Mouse (Mus musculus) midbrain, embryonic 12.5 days (tissue): ENCODE data around the gene Kctd11. TPM values are rescaled to one million over a fixed set of nuclear protein-coding genes. Genes with fewer than 3 reads are reported as not detected.
A peak's percentile ranks its signal among the peaks of the same experiment; 100 is the strongest.
"Not testable (repeated sequence)": the region's sequence is repeated elsewhere in the genome, so short reads cannot be mapped to it uniquely, and the experiment has no call there.

ENCODE experiments used
- ATAC-seq: fragments of 200-750 bp; cut with Nextera tagmentation; 2 replicates; pipeline ENCODE4 v1.8.0; 2017; ENCODE audit warnings: low read depth, moderate TSS enrichment, moderate library complexity; ENCODE audit not compliant: low FRiP score
- H3K27ac ChIP-seq: fragments of 300-500 bp; sonication (generic); replicated peaks from 2 replicates; pipeline ENCODE4 v1.5.1; 2016; ENCODE audit warnings: mild to moderate bottlenecking
- H3K27me3 ChIP-seq: fragments of 300-500 bp; sonication (generic); 2 replicates; pipeline ENCODE4 v1.6.1; 2016; ENCODE audit warnings: mild to moderate bottlenecking
- H3K36me3 ChIP-seq: fragments of 300-500 bp; sonication (generic); 2 replicates; pipeline ENCODE4 v1.6.1; 2016
- H3K4me1 ChIP-seq: fragments of 300-500 bp; sonication (generic); 2 replicates; pipeline ENCODE4 v1.6.1; 2016
- H3K4me2 ChIP-seq: fragments of 300-500 bp; sonication (generic); replicated peaks from 2 replicates; pipeline ENCODE4 v1.6.1; 2016; ENCODE audit warnings: mild to moderate bottlenecking, moderate library complexity
- H3K4me3 ChIP-seq: fragments of 300-500 bp; sonication (generic); 2 replicates; pipeline ENCODE4 v1.5.1; 2016; ENCODE audit warnings: mild to moderate bottlenecking
- H3K9ac ChIP-seq: fragments of 300-500 bp; sonication (generic); replicated peaks from 2 replicates; pipeline ENCODE4 v1.6.1; 2016; ENCODE audit warnings: mild to moderate bottlenecking, moderate library complexity
- H3K9me3 ChIP-seq: fragments of 300-500 bp; sonication (generic); 2 replicates; pipeline ENCODE4 v1.6.1; 2016; ENCODE audit warnings: mild to moderate bottlenecking
- WGBS: fragments of 180-500 bp; shearing (Covaris S2); methylation state at CpG from one replicate; pipeline ENCODE4 v1.1.7; 2016; 5-methylcytosine and 5-hydroxymethylcytosine counted together
- polyA plus RNA-seq: library from polyadenylated mRNA; unstranded; fragments of >200 nt; fragmentation: Nextera tagmentation; extraction: Ambion mirVana; gene quantifications from 2 replicates; pipeline ENCODE4 v1.2.1, GENCODE M21; 2016

Kctd11 gene
- polyA plus RNA-seq, 1 experiment from 2014 or later = 3.3 TPM

DNA sequence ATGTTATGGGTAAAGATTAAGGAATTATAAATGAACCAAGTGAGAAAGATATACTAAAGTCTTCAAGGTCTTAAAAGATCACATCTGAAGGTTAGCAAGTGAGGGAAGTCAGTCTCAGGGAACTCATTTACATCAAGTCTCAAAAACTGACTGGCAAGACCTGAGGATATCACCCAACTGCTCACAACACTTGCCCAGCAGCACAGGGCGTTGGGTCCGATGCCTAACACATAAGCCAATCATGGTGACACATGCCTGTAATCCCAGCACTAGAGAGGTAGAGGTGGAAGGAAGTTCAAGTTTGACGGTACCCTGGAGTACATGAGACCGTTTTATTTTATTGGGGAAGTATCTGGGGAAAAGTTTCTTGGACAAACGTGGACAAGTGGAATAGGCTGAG is 36.9 kb upstream of the Kctd11 start:
- Histone ChIP-seq H3K27me3 (no peaks in the 10 kb centered on the region), H3K9ac (no peak overlapping the region), H3K27ac (no peak overlapping the region), H3K4me3 (no peak overlapping the region), H3K9me3 (no peaks in the 10 kb centered on the region), H3K4me2 (no peak overlapping the region), H3K4me1 (peaks cover 51% of the 10 kb centered on the region), H3K36me3 (peaks cover 44% of the 10 kb centered on the region)
- WGBS = 91% methylated on average over 5 of the region's 5 CpGs
- ATAC-seq = no peak

DNA sequence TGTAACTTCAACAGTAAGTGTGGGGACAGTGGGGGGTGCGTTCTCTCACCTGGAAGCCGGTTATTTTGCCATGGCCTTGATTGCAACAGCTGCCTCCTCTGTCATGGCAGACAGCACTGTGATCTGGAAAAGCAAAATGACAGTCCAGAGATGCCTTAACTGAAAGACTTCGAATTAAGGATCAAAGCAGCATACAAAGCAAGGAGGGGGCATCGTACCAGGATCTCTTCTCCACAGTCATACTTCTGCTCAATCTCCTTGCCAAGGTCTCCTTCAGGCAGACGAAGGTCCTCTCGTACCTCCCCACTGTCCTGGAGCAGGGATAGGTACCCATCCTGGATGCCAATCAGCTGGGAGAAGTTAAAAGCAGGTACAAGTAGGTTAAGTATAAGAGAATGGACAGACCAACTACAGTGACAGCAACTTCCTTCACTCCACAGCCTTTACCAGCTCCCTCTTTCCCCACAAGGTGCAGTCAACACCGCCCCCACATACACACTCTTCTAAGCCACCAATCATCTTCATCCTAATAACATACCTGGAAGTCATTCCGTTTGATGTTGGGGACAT is 36.3 kb upstream of the Kctd11 start:
- Histone ChIP-seq H3K4me3 (no peak overlapping the region), H3K9ac (no peak overlapping the region), H3K27ac (no peak overlapping the region), H3K4me2 (no peak overlapping the region), H3K27me3 (no peaks in the 10 kb centered on the region), H3K4me1 (peaks cover 50% of the 10 kb centered on the region), H3K9me3 (no peaks in the 10 kb centered on the region), H3K36me3 (peaks cover 50% of the 10 kb centered on the region)
- 93% methylated on average over 8 of the region's 8 CpGs for WGBS
- no peak for ATAC-seq

DNA sequence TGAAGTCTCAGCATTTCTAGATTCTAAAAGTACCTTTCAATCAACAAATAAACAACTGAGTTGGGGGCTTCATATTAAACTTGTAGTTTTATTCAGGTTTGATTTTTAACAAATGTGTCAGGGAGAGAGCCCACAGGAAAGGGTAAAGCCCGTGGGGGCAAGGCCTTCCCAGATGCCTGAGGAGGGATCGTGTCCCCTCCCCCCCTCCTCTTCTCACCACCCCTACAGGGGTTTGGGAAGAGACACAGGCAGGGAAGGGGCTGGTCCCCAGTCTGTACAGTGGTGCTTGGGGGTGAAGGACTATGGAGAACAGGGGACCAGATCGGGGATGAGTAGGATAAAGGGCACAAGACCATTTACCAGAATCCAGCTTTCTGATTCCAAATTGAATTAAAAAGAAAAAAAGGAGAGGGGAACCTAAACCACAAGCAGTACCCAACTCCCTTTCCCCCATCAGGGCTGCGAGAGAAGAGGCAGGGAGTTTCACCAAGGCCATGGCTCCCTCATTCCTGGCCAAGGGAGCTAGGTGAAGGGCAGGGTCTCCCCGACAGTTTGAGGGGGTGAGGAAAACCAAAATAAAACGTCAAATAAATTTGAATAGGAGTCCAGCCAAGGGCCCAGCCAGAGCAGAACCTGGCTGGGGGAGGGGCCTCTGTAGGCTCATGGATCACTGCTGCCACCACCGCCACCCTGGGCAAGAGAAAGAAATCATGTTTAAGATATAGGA is 35.6 kb upstream of the Kctd11 start:
- H3K9me3 ChIP-seq, H3K27me3 ChIP-seq, H3K9ac ChIP-seq, ATAC-seq, H3K27ac ChIP-seq, H3K4me3 ChIP-seq, H3K4me2 ChIP-seq: not testable (repeated sequence)
- Histone ChIP-seq H3K36me3 (peaks cover 57% of the 10 kb centered on the region), H3K4me1 (peaks cover 45% of the 10 kb centered on the region)
- 60% methylated on average over 7 of the region's 7 CpGs for WGBS

DNA sequence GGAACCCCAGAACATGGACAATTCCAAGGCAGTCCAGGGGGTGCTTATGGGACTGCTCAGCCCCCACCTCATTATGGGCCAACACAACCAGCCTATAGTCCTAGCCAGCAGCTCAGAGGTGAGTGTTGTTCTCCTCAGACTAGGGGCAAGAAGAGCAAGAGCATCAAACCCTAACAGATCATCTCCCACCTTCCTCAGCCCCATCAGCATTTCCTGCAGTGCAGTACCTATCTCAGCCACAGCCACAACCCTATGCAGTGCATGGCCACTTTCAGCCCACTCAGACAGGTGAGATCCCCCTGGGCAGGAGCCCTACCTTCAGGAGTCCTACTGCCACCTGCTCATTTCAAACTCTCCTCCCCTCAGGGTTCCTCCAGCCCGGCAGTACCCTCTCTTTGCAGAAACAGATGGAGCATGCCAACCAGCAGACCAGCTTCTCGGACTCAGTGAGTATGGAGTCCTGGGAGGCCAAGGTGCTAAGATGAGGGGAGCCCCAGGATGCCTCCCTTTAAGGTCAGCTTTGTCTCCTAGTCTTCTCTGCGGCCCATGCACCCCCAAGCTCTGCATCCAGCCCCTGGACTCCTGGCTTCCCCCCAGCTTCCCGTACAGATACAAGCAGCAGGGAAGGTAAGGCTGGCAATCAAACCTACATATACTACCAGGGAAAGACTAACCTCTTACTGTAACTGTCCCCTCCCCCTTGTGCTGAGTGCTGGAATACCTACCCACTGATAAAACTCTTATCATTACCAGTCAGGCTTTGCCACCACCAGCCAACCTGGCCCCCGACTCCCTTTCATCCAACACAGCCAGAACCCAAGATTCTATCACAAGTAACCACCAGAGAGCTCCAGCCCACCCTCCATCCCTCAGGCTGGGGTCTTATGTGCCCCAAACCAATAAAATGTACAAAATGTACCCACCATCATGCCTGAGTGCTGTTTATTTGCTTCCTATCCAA is 34.7 kb upstream of the Kctd11 start:
- 70% methylated on average over 5 of the region's 5 CpGs for WGBS
- ATAC-seq = no peak
- peaks cover 65% of the 10 kb centered on the region for H3K36me3 ChIP-seq
- H3K27ac ChIP-seq = 0 out of 2 replicates have a peak overlapping the region, but pooled peaks have one; percentile 8
- no peak overlapping the region for H3K9ac ChIP-seq
- H3K4me2 ChIP-seq = peak overlapping the region; percentile 99; the same call in 1 of the 2 replicates
- no peaks in the 10 kb centered on the region for H3K27me3 ChIP-seq
- H3K9me3 ChIP-seq = no peaks in the 10 kb centered on the region
- 0 out of 2 replicates have a peak overlapping the region, but pooled peaks have one; percentile 0 for H3K4me3 ChIP-seq
- H3K4me1 ChIP-seq = peaks cover 45% of the 10 kb centered on the region

DNA sequence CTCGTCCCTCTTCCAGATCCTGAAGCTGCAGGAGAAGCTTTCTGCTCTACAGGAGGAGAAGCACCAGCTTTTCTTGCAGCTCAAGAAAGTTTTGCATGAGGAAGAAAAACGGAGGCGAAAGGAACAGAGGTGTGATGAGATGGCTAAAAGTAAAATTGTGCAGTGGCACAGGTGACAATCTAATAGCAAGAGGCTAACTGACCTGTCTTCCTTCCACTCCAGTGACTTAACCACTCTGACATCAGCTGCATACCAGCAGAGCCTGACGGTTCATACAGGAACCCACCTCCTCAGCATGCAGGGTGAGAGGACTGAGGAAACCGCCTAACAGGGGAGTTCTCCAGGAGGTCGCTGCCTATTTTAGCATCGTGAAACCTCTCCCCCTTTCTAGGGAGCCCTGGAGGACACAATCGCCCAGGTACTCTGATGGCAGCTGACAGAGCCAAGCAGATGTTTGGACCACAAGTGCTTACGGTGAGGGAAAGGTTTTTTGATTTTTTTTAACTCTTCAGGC is 33.8 kb upstream of the Kctd11 start:
- WGBS = 47% methylated on average over 9 of the region's 9 CpGs
- Histone ChIP-seq H3K4me3 (peak overlapping the region; percentile 92), H3K36me3 (peaks cover 75% of the 10 kb centered on the region), H3K4me1 (peaks cover 45% of the 10 kb centered on the region), H3K27me3 (no peaks in the 10 kb centered on the region), H3K27ac (no peak overlapping the region), H3K9ac (peak overlapping the region; percentile 95), H3K9me3 (no peaks in the 10 kb centered on the region), H3K4me2 (peak overlapping the region; percentile 99)
- ATAC-seq = no peak

DNA sequence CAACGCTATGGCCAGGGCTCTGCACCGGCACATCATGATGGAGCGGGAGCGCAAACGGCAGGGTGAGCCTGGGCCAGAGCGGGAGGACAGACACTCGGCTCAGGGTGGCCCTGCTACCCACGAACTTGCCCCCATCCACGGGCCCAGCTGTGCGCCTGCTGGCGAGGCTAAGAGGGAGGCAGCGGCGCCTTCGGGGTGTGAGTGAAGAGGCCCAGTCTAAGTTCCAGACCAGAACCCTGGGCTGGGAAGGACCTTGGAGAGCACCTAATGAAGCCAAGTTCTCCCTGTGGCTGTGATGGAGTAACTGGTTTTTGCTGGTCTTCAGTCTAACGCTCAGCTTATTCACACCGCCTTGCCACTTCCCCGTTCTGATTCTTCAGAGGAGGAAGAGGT is 33.2 kb upstream of the Kctd11 start:
- Histone ChIP-seq H3K36me3 (peaks cover 81% of the 10 kb centered on the region), H3K9ac (peak overlapping the region; percentile 95), H3K27ac (peak overlapping the region; percentile 87), H3K4me3 (peak overlapping the region; percentile 92), H3K4me1 (peaks cover 40% of the 10 kb centered on the region), H3K9me3 (no peaks in the 10 kb centered on the region), H3K4me2 (peak overlapping the region; percentile 99), H3K27me3 (no peaks in the 10 kb centered on the region)
- no peak; the same call in 1 of the 2 replicates for ATAC-seq
- WGBS = 1% methylated on average over 17 of the region's 17 CpGs

DNA sequence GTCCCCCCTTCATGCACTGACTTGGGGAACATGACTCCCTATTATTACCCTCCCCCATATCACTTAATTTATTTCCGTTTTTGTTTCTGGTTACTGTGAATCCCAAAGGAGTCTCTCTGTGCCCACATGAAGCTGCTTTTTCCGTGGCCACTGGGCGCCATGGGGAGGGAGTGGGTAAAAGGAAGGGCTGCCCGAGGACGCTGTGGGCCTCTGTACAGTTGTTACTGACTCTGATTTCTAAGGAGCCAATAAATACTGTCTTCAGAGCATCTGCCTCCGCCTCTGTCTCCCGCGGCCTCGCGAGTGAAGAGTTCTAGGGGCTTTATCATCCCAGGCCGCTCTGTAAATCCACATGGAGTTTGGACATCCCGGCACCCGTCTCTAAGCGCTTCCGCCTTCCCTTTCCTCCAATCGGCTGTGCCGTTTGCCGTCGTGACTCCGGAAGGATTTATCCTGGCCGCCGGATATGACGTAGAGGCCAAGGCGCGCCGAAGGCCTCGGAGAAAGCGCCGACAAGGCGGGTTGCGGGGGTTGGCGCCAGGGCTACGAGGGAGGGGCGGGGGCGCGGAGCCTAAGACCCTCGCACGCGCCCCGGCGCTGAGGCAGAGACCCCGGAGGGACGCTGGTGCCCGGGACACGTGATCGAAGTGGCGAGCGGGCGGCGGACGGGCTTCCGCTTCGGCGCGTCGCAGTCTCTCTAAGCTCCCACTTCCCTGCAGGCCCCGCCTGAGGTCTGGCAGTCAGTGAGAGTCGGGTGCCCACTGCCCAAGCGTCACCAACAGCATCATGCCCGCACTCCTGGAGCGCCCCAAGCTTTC is 32.6 kb upstream of the Kctd11 start, which contains the start of gene Gps2:
Gps2 (plus strand) TSS at position 335 of the 818 bp plus-strand sequence.
- 3% methylated on average over 59 of the region's 61 CpGs for WGBS
- Histone ChIP-seq H3K27ac (peak within 1 kb of the TSS; percentile 87), H3K9me3 (no peaks in the 10 kb centered on the region), H3K4me3 (peak within 1 kb of the TSS; percentile 92), H3K9ac (peak within 1 kb of the TSS; percentile 95), H3K27me3 (no peaks in the 10 kb centered on the region), H3K36me3 (peaks cover 84% of the 10 kb centered on the region), H3K4me2 (peak within 1 kb of the TSS; percentile 99), H3K4me1 (peaks cover 34% of the 10 kb centered on the region)
- ATAC-seq = peak; percentile 84

DNA sequence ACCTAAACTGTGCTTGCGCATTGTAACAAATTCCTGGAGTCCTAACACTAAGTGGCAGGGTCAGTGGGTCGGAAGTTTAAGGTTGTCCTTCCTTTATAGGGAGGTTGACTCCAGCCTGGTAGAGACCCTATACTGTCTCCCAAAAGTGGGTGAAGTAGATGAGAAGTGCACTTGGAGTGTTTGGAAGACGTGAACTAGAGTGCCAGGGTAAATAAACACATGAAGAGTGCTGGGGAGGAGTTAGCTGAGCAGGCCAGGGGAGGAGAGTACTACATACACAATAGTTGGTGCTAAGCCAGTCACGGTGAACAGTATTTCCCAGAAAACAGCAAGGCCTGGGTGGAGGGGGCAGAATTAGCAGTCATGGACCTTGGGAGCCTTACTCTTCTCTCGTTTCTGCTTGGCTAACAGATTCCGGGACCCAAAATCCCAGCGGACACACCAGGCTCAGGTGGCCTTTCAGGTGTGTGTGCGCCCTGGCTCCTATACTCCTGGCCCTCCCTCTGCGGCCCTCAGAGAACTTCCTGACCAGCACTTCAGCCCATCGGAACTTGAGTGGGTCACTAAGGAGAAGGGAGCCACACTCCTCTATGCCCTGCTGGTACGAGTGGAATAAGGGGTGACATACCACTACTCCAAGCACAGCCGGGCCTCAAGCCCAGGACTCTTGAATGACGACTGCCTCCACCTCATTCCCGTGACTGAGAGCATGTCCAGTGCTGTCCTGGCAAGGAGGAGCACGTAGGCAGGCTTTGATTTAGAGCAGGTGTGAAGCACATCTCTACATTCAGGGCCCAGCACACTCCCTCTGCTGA is 31.7 kb upstream of the Kctd11 start:
- H3K4me2 ChIP-seq = peak overlapping the region; percentile 99
- ATAC-seq = peak; percentile 35; the same call in 1 of the 2 replicates
- H3K9ac ChIP-seq = peak overlapping the region; percentile 95
- peaks cover 84% of the 10 kb centered on the region for H3K36me3 ChIP-seq
- peak overlapping the region; percentile 87 for H3K27ac ChIP-seq
- WGBS = 77% methylated on average over 15 of the region's 15 CpGs
- H3K4me3 ChIP-seq = peak overlapping the region; percentile 92
- H3K4me1 ChIP-seq = peaks cover 32% of the 10 kb centered on the region
- H3K27me3 ChIP-seq = no peaks in the 10 kb centered on the region
- no peaks in the 10 kb centered on the region for H3K9me3 ChIP-seq

DNA sequence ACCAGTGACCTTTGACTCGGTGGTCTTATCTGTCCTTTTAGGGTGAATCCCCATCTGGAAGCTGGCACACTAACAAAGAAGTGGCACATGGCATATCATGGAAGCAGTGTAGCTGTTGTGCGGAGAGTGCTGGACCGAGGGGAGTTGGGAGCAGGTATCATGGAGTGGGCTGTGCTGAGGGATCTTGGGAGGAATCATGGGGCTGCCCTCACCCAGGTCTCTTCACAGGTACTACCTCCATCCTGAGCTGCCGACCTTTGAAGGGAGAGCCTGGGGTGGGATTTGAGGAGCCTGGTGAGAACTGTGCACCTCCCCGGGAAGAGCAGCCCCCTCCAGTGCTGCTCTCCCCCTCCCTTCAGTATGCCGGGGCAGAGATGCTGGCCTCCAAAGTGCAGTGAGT is 30.5 kb upstream of the Kctd11 start:
- H3K4me2 ChIP-seq = no peak overlapping the region
- H3K27ac ChIP-seq = no peak overlapping the region
- H3K36me3 ChIP-seq = peaks cover 84% of the 10 kb centered on the region
- H3K9ac ChIP-seq = no peak overlapping the region
- no peak overlapping the region for H3K4me3 ChIP-seq
- 94% methylated on average over 6 of the region's 6 CpGs for WGBS
- H3K4me1 ChIP-seq = peaks cover 32% of the 10 kb centered on the region
- no peaks in the 10 kb centered on the region for H3K9me3 ChIP-seq
- H3K27me3 ChIP-seq = no peaks in the 10 kb centered on the region
- no peak for ATAC-seq

DNA sequence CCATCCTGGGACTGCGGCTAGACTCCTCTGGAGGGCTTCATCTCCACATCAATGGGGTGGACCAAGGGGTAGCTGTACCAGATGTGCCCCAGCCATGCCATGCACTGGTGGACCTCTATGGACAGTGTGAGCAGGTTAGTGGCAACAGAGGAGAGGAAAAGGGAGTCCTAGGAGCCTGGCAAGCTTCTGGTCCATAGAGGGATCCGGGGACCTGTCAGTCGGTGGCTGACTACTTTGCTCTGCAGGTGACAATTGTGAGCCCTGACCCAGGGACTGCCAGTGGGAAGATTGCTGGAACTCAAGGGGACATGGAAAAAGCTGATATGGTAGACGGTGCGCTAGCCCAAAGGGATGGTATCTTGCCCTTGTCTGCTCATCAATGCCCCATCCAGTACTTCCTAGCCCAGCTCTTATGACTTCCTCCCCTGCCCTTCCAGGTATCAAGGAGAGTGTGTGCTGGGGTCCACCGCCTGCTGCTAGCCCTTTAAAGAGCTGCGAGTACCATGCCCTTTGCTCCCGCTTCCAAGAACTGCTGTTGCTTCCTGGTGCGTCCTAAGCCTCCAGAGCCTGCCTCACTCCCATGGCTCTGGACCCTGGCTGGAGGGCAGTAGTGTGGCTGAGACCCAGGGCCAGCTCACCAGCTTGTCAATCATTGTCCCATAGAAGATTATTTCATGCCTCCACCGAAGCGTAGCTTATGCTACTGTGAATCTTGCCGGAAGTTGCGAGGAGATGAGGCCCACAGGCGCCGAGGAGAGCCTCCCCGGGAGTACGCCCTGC is 29.8 kb upstream of the Kctd11 start:
- no peak overlapping the region for H3K9ac ChIP-seq
- no peaks in the 10 kb centered on the region for H3K27me3 ChIP-seq
- H3K4me1 ChIP-seq = peaks cover 27% of the 10 kb centered on the region
- ATAC-seq = no peak
- H3K4me3 ChIP-seq = no peak overlapping the region
- H3K36me3 ChIP-seq = peaks cover 84% of the 10 kb centered on the region
- no peak overlapping the region for H3K27ac ChIP-seq
- 94% methylated on average over 17 of the region's 17 CpGs for WGBS
- no peak overlapping the region for H3K4me2 ChIP-seq
- no peaks in the 10 kb centered on the region for H3K9me3 ChIP-seq
